Mouse (Mus musculus) heart, adult 2 months (tissue): ENCODE measurements at regions not wholly inside any gene's neighbourhood (a gene's known extent, or its start where the extent isn't known, plus 50 kb on each side); places are given as distances from the start of the nearest gene placed in this dataset.

Experiments
- DNase-seq, 2 experiments: peaks; one replicate each; pipeline ENCODE4 v3.0.0; 2021
- H3K27ac ChIP-seq: fragments of 200-600 bp; 2 replicates; pipeline ENCODE4 v1.8.1; 2022
- H3K27me3 ChIP-seq: fragments of 200-500 bp; 2 replicates; pipeline ENCODE4 v1.6.1; 2012; ENCODE audit warnings: mild to moderate bottlenecking, low read length, inconsistent platforms, mixed read lengths; ENCODE audit not compliant: control insufficient read depth, insufficient read depth
- H3K36me3 ChIP-seq: fragments of 200-500 bp; 2 replicates; pipeline ENCODE4 v1.6.1; 2012; ENCODE audit warnings: low read length, inconsistent platforms; ENCODE audit not compliant: control insufficient read depth, insufficient read depth
- H3K4me1 ChIP-seq: fragments of 200-500 bp; 2 replicates; pipeline ENCODE4 v1.6.1; 2011; ENCODE audit warnings: low read length; ENCODE audit not compliant: control insufficient read depth, insufficient read depth
- H3K4me3 ChIP-seq: fragments of 200-600 bp; 2 replicates; pipeline ENCODE4 v1.8.1; 2022
- H3K79me2 ChIP-seq: fragments of 200-500 bp; replicated peaks from 2 replicates; pipeline ENCODE4 v1.6.1; 2012; ENCODE audit warnings: mild to moderate bottlenecking, inconsistent platforms, low read length, moderate library complexity, mixed read lengths; ENCODE audit not compliant: control insufficient read depth, insufficient read depth
- H3K9ac ChIP-seq: fragments of 200-500 bp; 2 replicates; pipeline ENCODE4 v1.6.1; 2012; ENCODE audit warnings: low read depth, mild to moderate bottlenecking, control low read depth, inconsistent platforms, low read length, mixed read lengths
- CTCF ChIP-seq: fragments of 200-600 bp; IDR thresholded peaks from 2 replicates; pipeline ENCODE4 v1.8.1; 2022; ENCODE audit warnings: antibody characterized with exemption, mild to moderate bottlenecking, moderate library complexity
- EP300 ChIP-seq: fragments of 200-500 bp; IDR thresholded peaks from 2 replicates; pipeline ENCODE4 v1.6.1; 2011; ENCODE audit warnings: low read depth, low read length, control low read depth; ENCODE audit not compliant: insufficient read depth
- POLR2A ChIP-seq: fragments of 200-500 bp; IDR thresholded peaks from 2 replicates; pipeline ENCODE4 v1.6.1; 2011; ENCODE audit warnings: mild to moderate bottlenecking, low read depth, low read length, control low read depth; ENCODE audit not compliant: insufficient read depth
- WGBS: fragments of 180-500 bp; shearing (Covaris S2); methylation state at CpG from one replicate; pipeline ENCODE4 v1.1.7; 2018; 5-methylcytosine and 5-hydroxymethylcytosine counted together
- intact Hi-C: fragments of 180-260 bp; cut with DNase I; formaldehyde crosslinking; loops from one replicate; pipeline ENCODE4 v1.15.1; 2025

DNA sequence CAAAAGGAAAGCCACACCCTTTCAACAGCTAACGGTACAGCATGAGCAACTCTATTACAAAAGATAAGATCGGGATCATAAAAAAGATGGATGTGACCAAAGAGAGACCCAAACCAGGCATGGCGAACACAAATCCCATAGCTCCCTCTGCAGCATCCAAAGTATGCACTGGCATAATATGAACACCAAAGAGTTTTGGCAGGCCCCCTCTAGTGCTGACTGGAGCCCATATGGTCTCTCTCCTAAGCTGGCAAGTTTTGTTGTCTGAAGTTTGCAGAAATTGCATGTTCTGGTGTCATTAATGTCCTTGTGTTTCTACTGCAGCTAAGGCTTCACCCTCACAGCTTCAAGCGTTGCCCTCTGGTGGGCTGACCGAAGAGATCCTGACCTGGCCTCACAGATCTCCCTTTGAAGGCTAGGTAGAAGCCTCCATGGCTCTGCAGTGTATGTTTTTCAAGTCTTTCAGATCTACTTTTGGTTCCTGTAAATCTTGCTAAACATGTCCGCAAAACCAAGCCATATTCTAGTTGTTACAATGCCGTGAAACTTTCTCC lies 75.7 kb upstream of the Bcl2l14 start:
- H3K9ac ChIP-seq: no peak overlapping the region
- TF ChIP-seq EP300 (no peak), POLR2A (no peak), CTCF (peak; percentile 41)
- 90% methylated on average over 7 of the region's 7 CpGs for WGBS
- H3K79me2 ChIP-seq: no peaks in the 10 kb centered on the region
- intact Hi-C loops: no loop called here
- H3K4me1 ChIP-seq: no peaks in the 10 kb centered on the region
- H3K27me3 ChIP-seq: no peaks in the 10 kb centered on the region
- H3K36me3 ChIP-seq: no peaks in the 10 kb centered on the region
- no peak overlapping the region for H3K27ac ChIP-seq
- no peak for DNase-seq
- no peak overlapping the region for H3K4me3 ChIP-seq

DNA sequence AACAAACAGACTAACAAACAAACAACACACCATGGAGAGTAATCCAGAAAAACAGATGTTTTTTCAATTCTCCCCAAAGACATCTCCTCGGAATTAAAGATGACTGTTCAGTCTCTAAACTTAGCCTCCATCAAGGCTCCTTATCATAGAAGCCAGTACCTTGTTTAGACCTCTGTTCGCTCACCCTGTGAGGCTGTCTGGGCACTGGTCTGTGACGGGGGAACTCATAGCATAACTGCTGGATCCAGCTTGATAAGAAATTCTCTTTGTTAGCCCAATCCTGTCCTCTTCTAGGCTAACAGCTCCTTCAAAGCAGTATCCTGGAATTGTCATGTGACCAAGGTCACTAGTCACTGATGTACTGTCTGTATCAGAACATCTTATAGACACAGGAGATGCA lies 72.1 kb upstream of the Bcl2l14 start:
- TF ChIP-seq POLR2A: no peak
- no peak for TF ChIP-seq EP300
- no peak for TF ChIP-seq CTCF
- H3K27ac ChIP-seq: no peak overlapping the region
- intact Hi-C loops: no loop called here
- no peaks in the 10 kb centered on the region for H3K79me2 ChIP-seq
- H3K4me3 ChIP-seq: no peak overlapping the region
- no peak overlapping the region for H3K9ac ChIP-seq
- H3K36me3 ChIP-seq: no peaks in the 10 kb centered on the region
- H3K4me1 ChIP-seq: no peaks in the 10 kb centered on the region
- WGBS: 61% methylated on average over 3 of the region's 3 CpGs
- DNase-seq: no peak
- H3K27me3 ChIP-seq: no peaks in the 10 kb centered on the region

DNA sequence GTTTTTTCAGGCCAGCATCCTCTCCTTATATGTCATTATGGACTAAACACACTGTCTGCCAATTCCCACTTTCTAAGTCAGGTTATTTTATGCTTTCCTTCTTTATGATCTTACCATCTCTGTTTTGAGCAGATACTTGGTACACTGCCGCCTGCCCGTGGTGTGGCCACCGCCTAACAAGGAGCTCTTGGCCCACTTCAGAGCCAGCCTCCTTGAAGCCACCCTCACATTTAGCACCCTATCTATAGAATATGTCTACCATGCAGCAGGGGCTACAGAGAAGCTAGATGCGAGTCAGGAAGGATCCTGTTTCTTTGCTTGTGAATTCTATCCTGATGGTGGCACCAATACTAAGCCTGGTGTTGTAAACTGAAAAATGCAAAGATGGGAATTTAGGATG lies 70.6 kb upstream of the Bcl2l14 start:
- intact Hi-C loops: no loop called here
- no peak overlapping the region for H3K27ac ChIP-seq
- no peak for TF ChIP-seq EP300
- no peak for TF ChIP-seq CTCF
- no peak for TF ChIP-seq POLR2A
- H3K79me2 ChIP-seq: no peaks in the 10 kb centered on the region
- DNase-seq: no peak
- H3K4me3 ChIP-seq: no peak overlapping the region
- no peak overlapping the region for H3K9ac ChIP-seq
- H3K27me3 ChIP-seq: no peaks in the 10 kb centered on the region
- H3K36me3 ChIP-seq: no peaks in the 10 kb centered on the region
- H3K4me1 ChIP-seq: no peaks in the 10 kb centered on the region
- 96% methylated on average over 4 of the region's 4 CpGs for WGBS

DNA sequence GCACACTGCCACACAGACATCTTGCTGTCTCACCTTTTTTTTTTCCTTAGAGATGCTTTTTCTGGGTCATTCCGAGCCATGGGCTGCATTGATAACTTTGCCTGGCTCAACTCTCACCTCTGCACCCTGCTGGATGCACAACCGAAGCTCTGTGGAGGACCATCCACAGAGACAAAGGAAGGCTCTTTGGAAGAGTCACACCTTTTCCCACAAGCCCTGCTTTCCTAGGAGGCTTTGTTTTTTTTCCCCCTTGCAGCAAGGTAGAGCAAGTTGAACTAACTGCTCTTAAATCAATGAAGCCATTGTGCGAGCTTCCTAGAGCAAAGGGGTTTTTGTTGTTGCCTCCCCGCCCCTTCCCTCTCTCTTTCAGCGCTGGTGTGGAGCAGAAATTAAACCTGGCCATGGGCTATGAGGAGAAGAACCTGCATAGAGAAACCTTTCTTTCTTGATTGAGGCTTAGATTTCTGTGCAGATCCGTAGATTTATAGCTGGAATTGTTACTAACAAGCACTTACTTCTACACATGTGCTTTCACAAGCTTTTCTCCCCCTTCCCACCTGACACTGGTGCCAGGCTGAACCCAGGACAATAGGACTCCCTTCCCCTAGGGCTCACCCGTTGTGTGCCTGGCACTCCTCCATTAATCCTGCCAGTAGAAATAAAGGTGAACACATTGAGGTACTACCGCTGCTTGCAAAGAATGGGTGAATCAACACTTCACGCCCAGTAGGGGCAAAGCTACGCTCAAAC lies 66.4 kb upstream of the Bcl2l14 start:
- Histone ChIP-seq H3K79me2 (no peaks in the 10 kb centered on the region), H3K4me1 (peaks cover 4% of the 10 kb centered on the region), H3K27ac (no peak overlapping the region), H3K27me3 (no peaks in the 10 kb centered on the region), H3K36me3 (no peaks in the 10 kb centered on the region), H3K9ac (no peak overlapping the region), H3K4me3 (no peak overlapping the region)
- no peak for DNase-seq
- TF ChIP-seq EP300: no peak
- intact Hi-C loops: no loop called here
- 75% methylated on average over 10 of the region's 10 CpGs for WGBS

DNA sequence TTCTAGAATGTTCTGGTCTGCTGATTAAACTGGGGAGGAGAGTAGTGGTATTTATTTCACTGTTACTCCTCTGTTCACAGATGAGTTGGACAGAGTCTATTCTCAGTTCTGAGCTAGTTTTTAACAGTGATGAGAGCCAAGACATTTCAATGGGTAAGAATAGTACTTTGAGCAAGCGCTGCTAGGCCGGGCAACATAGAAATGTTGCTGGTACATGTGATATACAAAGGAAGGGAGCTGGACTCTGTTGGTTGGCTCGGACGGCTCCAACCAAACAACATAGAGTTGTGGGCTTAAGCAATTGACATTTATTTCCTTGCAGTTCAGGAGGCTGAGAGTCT lies 65.8 kb upstream of the Bcl2l14 start:
- H3K4me1 ChIP-seq: peaks cover 4% of the 10 kb centered on the region
- no peak for TF ChIP-seq EP300
- intact Hi-C loops: no loop called here
- H3K79me2 ChIP-seq: no peaks in the 10 kb centered on the region
- no peak overlapping the region for H3K27ac ChIP-seq
- WGBS: 92% methylated on average over 4 of the region's 4 CpGs
- no peak overlapping the region for H3K4me3 ChIP-seq
- no peak for DNase-seq
- H3K36me3 ChIP-seq: no peaks in the 10 kb centered on the region
- H3K27me3 ChIP-seq: no peaks in the 10 kb centered on the region
- H3K9ac ChIP-seq: no peak overlapping the region

DNA sequence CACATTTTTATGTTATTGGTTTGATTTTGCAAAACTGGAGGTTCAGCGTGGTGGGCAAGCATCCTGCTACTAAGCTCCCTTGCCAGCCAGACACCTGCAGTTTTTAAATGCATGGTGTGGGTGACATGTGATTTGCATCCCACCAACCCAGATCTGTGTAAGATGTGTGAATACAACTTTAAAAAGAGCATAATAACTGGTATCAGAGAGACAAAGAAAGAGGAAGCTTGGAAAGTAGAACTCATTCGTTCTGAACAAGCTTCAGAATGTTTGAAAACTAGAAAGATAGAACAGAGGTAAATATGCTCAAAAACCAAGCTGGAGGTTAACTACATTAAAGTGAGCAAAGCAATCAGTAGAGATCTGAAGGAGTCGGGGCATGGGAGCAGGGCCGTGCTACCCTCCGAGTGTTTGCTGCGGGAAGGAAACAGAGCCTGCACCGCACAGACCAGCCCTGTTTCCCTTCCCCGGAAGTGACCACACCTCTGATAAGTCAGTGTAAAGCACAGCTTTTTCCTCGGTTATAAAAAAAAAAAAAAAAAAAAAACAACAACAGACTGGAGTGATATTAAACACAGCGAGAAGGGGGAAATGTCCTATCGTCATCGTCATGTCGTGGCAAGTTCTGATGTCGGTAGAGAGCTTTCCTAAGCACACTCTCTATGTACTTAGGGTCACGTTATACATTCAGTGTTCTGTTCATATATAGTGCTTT lies 63.2 kb upstream of the Bcl2l14 start:
- no peaks in the 10 kb centered on the region for H3K79me2 ChIP-seq
- H3K4me1 ChIP-seq: peaks cover 4% of the 10 kb centered on the region
- intact Hi-C loops: no loop called here
- WGBS: 41% methylated on average over 15 of the region's 15 CpGs
- H3K4me3 ChIP-seq: no peak overlapping the region
- no peak overlapping the region for H3K27ac ChIP-seq
- no peaks in the 10 kb centered on the region for H3K27me3 ChIP-seq
- DNase-seq: peak in 1 of 2 experiments; percentile 16
- H3K9ac ChIP-seq: no peak overlapping the region
- TF ChIP-seq CTCF (no peak), POLR2A (no peak), EP300 (no peak)
- no peaks in the 10 kb centered on the region for H3K36me3 ChIP-seq
